Mouse (Mus musculus) liver, postnatal 0 days (tissue): ENCODE data around the gene Tmem87a. TPM values are rescaled to one million over a fixed set of nuclear protein-coding genes. Genes with fewer than 3 reads are reported as not detected.

ENCODE experiments used
- ATAC-seq: fragments of 200-750 bp; cut with Nextera tagmentation; 2 replicates; pipeline ENCODE4 v1.8.0; 2017; ENCODE audit warnings: mild to moderate bottlenecking, moderate library complexity
- DNase-seq: peaks from one replicate; pipeline ENCODE4 v3.0.0-alpha.2; 2016
- H3K27ac ChIP-seq: fragments of 300-500 bp; sonication (generic); 2 replicates; pipeline ENCODE4 v1.5.1; 2014; ENCODE audit warnings: antibody characterized with exemption, moderate library complexity, mild to moderate bottlenecking, low read depth
- H3K27me3 ChIP-seq: fragments of 300-500 bp; sonication (generic); 2 replicates; pipeline ENCODE4 v1.6.1; 2014; ENCODE audit warnings: low read length, control low read depth, mixed read lengths; ENCODE audit not compliant: insufficient read depth
- H3K36me3 ChIP-seq: fragments of 300-500 bp; sonication (generic); replicated peaks from 2 replicates; pipeline ENCODE4 v1.6.1; 2014; ENCODE audit warnings: mild to moderate bottlenecking, control low read depth, low read length, moderate library complexity, mixed read lengths; ENCODE audit not compliant: insufficient read depth
- H3K4me1 ChIP-seq: fragments of 300-500 bp; sonication (generic); 2 replicates; pipeline ENCODE4 v1.6.1; 2014; ENCODE audit warnings: antibody characterized with exemption, mild to moderate bottlenecking, control low read depth; ENCODE audit not compliant: insufficient read depth
- H3K4me2 ChIP-seq: fragments of 300-500 bp; sonication (generic); 2 replicates; pipeline ENCODE4 v1.6.1; 2014; ENCODE audit warnings: low read depth, mild to moderate bottlenecking, low read length, moderate library complexity, mixed read lengths
- H3K4me3 ChIP-seq: fragments of 300-500 bp; sonication (generic); 2 replicates; pipeline ENCODE4 v1.5.1; 2014; ENCODE audit warnings: low read depth, low read length
- H3K9ac ChIP-seq: fragments of 300-500 bp; sonication (generic); replicated peaks from 2 replicates; pipeline ENCODE4 v1.6.1; 2014; ENCODE audit warnings: mild to moderate bottlenecking, moderate library complexity
- H3K9me3 ChIP-seq: fragments of 300-500 bp; sonication (generic); 2 replicates; pipeline ENCODE4 v1.6.1; 2016; ENCODE audit warnings: mild to moderate bottlenecking, control low read depth, low read length, mixed read lengths
- CTCF ChIP-seq: sonication (generic); IDR thresholded peaks from 2 replicates; pipeline ENCODE4 v1.5.1; 2016; ENCODE audit warnings: antibody characterized with exemption, low read depth
- EP300 ChIP-seq: IDR thresholded peaks from 2 replicates; pipeline ENCODE4 v1.6.1; 2016; ENCODE audit warnings: antibody characterized with exemption, low read depth, mild to moderate bottlenecking
- WGBS: fragments of 180-500 bp; shearing (Covaris S2); extraction: QIAGEN DNeasy Blood & Tissue Kit; methylation state at CpG from one replicate; pipeline ENCODE4 v1.1.7; 2014; ENCODE audit not compliant: insufficient replicate concordance; 5-methylcytosine and 5-hydroxymethylcytosine counted together
- polyA plus RNA-seq: library from polyadenylated mRNA; unstranded; fragments of >200 nt; fragmentation: Nextera tagmentation; extraction: Ambion mirVana; gene quantifications from 2 replicates; pipeline ENCODE4 v1.2.1, GENCODE M21; 2015

Gene Tmem87a
- 2.9 and 3.2 TPM in 2 replicates for polyA plus RNA-seq

DNA sequence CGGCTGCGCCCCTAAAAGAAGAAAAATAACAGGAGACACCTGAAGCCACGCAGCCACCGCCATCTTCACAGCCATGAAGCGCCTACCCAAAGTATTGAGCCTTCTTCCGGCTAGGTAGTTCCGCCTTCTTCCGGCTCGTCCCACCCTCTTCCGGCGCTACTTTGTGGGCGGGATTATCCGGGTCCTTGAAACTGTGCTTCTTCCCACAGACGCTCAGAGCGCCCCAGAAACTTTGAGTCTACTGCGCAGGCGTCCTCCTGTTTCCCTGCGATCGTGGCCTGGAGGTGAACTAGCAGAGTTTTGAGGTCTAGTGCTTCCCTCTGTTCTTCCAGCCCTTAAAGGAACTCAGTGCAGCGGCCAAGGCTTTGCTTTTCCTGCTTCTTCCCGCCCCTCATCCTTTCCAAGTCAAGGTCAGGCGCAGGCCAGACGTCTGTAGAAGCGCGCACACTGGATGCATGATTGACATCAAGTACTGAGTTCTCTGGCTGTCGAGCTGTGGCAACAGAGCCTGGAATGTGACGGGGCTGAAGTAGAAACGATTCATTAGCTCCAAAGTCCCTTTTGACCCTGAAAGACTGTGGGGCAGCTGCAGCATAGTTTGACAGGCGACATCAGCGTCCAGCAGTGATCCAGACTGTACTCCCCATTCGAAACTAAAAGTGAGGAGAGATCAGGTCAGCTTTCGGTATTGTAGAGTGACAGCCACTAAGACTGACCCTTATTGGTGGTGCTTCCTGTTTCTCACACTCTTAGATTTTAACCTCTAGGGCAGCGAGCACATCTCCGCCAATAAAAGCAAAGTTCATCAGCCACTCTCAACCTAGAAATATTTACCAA lies at the start of gene Tmem87a:
TSS of gene Tmem87a (minus strand) at position 128 of the 837 bp plus-strand sequence.
- Histone ChIP-seq H3K36me3 (peaks cover 4% of the 10 kb centered on the region; the same call in 1 of the 2 replicates), H3K9me3 (no peaks in the 10 kb centered on the region), H3K4me2 (peak within 1 kb of the TSS; percentile 73), H3K27me3 (no peaks in the 10 kb centered on the region), H3K4me1 (peaks cover 16% of the 10 kb centered on the region), H3K9ac (peak within 1 kb of the TSS; percentile 80), H3K4me3 (peak within 1 kb of the TSS; percentile 76), H3K27ac (peak within 1 kb of the TSS; percentile 99)
- WGBS = under 1% methylated on average over 34 of the region's 34 CpGs
- no peak for TF ChIP-seq CTCF
- peak; percentile 33; the same call in 1 of the 2 replicates for TF ChIP-seq EP300
- DNase-seq (peak; percentile 97), ATAC-seq (peak; percentile 98)

DNA sequence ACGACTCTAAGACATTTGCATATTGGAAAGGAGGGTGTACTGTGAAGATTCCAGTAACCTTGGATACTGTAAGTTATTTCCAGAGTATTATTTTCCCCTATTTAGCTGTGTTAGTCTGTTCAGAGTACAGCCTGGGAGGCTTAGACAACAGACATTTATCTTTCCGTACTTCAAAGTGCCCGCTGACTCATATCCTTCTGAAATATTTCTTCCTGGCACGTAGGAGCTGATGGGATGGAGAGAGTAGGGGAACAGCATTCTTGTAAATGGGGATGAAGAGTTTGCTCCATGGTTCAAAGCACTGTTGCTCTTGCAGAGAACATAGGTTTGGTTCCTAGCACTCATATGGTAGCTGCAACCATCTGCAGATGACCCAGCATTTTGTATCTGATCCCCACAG lies 48.7 kb upstream of the Tmem87a start:
- ATAC-seq = no peak

DNA sequence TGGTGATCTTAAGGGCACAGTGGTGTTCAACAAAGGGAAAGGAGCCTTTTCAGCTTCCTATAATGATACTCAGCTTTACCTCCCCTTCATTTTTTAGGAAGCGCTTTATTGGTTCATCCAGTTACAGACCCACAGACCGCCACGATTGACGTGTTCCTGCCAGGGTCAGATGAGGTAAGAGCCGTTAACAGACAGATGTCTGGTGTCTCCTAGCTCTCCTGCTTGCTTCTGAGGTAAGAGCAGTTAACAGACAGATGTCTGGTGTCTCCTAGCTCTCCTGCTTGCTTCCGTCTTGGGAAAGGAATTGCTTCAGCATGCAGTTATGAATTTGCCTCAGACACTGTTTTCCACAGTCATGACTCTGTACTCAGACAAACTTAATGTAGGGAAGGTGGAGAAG lies 46.8 kb upstream of the Tmem87a start:
- Histone ChIP-seq H3K27me3 (no peaks in the 10 kb centered on the region), H3K4me1 (no peaks in the 10 kb centered on the region), H3K4me3 (no peak overlapping the region), H3K9me3 (no peaks in the 10 kb centered on the region), H3K27ac (no peak overlapping the region), H3K9ac (no peak overlapping the region), H3K36me3 (peaks cover 8% of the 10 kb centered on the region; the same call in 1 of the 2 replicates), H3K4me2 (no peak overlapping the region)
- no peak for ATAC-seq
- 61% methylated on average over 6 of the region's 6 CpGs for WGBS
- no peak for TF ChIP-seq CTCF
- TF ChIP-seq EP300 = no peak
- no peak for DNase-seq

More for the DNA sequence above, 48.7 kb upstream of the Tmem87a start:
- DNase-seq = no peak
- TF ChIP-seq CTCF = no peak
- TF ChIP-seq EP300 = no peak
- H3K9me3 ChIP-seq = no peaks in the 10 kb centered on the region
- H3K4me1 ChIP-seq = no peaks in the 10 kb centered on the region
- no peak overlapping the region for H3K9ac ChIP-seq
- H3K27ac ChIP-seq = no peak overlapping the region
- WGBS = 78% methylated on average over 4 of the region's 4 CpGs
- no peaks in the 10 kb centered on the region for H3K27me3 ChIP-seq
- no peak overlapping the region for H3K4me3 ChIP-seq
- H3K36me3 ChIP-seq = peaks cover 4% of the 10 kb centered on the region
- no peak overlapping the region for H3K4me2 ChIP-seq

DNA sequence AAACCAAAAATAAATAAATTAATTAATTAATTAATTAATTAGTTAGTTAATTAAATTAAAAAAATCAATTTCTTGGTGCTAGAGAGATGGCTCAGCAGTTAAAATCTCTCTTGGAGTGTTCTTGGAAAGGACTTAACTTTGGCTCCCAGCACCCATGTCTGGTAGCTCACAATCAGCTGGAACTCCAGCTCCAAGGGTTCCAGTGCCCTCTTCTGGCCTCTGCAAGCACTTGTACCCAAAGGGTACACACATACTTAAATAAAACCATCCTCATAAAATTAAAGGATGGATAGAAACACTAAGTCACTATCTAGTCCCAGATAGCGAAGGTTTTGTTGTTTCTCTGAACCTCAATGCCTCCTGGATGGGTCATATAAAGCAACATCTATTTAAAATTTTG lies 43.4 kb upstream of the Tmem87a start:
- H3K9me3 ChIP-seq = no peaks in the 10 kb centered on the region
- TF ChIP-seq EP300 (no peak), CTCF (peak; percentile 45)
- H3K4me1 ChIP-seq = no peaks in the 10 kb centered on the region
- no peak for DNase-seq
- ATAC-seq = no peak
- no peak overlapping the region for H3K9ac ChIP-seq
- no peaks in the 10 kb centered on the region for H3K27me3 ChIP-seq
- no peak overlapping the region for H3K4me3 ChIP-seq
- 0 out of 2 replicates have a peak, but pooled peaks cover 4% of the 10 kb centered on the region for H3K36me3 ChIP-seq
- no peak overlapping the region for H3K27ac ChIP-seq
- WGBS = 88% methylated on average over 1 of the region's 1 CpGs
- no peak overlapping the region for H3K4me2 ChIP-seq

DNA sequence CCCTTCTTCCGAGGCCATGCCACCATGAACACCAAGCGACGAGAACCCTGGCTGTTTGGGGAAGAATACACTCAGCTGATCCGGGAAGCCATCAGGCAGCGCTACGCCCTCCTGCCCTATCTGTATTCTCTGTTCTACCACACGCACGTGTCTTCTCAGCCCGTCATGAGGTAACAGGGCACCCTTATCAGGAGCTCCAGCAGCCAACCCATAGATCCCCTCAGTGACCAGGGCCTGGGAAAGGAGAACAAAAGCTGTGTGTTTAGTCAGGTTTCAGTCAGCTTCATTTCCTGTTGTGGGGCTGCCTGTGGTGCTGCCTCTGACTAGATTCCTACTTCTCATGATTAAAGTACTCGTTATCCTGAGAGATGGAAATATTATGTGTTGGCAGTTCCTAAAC lies 42.5 kb upstream of the Tmem87a start:
- Histone ChIP-seq H3K4me2 (peak overlapping the region; percentile 24; the same call in 1 of the 2 replicates), H3K9ac (no peak overlapping the region), H3K27ac (peak overlapping the region; percentile 49; the same call in 1 of the 2 replicates), H3K4me1 (no peaks in the 10 kb centered on the region), H3K9me3 (no peaks in the 10 kb centered on the region), H3K27me3 (no peaks in the 10 kb centered on the region), H3K36me3 (0 out of 2 replicates have a peak, but pooled peaks cover 4% of the 10 kb centered on the region), H3K4me3 (no peak overlapping the region)
- 37% methylated on average over 10 of the region's 10 CpGs for WGBS
- no peak for TF ChIP-seq EP300
- TF ChIP-seq CTCF = no peak
- peak; percentile 39 for DNase-seq
- ATAC-seq = peak; percentile 90

DNA sequence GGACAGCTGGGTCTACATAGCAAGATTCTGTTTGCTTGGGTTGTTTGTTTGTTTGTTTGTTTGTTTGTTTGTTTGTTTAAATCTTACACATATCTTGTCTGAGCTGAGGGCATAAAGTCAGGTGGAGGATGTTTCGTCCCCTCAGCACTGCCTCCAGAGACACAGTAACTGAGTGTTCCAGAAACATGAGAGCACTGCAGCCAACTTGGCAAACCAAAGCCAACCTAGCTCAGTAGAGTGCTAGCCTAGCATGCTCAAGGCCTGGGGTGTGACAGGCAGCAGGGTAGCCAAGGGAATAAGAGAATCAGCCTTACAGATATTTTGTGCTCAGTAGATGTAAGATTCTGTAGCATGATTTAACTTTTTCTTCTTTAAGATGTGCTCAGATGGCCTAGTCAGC lies 40.6 kb upstream of the Tmem87a start:
- H3K36me3 ChIP-seq = 0 out of 2 replicates have a peak, but pooled peaks cover 6% of the 10 kb centered on the region
- TF ChIP-seq EP300 (no peak), CTCF (no peak)
- H3K4me3 ChIP-seq = no peak overlapping the region
- ATAC-seq (no peak), DNase-seq (no peak)
- H3K27ac ChIP-seq = no peak overlapping the region
- H3K9me3 ChIP-seq = no peaks in the 10 kb centered on the region
- H3K4me2 ChIP-seq = no peak overlapping the region
- no peak overlapping the region for H3K9ac ChIP-seq
- WGBS = 94% methylated on average over 1 of the region's 1 CpGs
- no peaks in the 10 kb centered on the region for H3K27me3 ChIP-seq
- H3K4me1 ChIP-seq = no peaks in the 10 kb centered on the region
